Mouse (Mus musculus) gastrocnemius, postnatal 10 days (tissue): ENCODE measurements around the gene Rab3c. TPM values are rescaled to one million over a fixed set of nuclear protein-coding genes. Genes with fewer than 3 reads are reported as not detected.

Experiments
- DNase-seq: peaks from one replicate; pipeline ENCODE4 v3.0.0; 2021; ENCODE audit warnings: mixed read lengths
- total RNA-seq, 2 experiments: library from RNA; stranded (reverse); gene quantifications; 2 replicates each; pipeline ENCODE4 v1.2.3; 2021

Rab3c gene
- total RNA-seq, 2 experiments from 2014 or later, result 0.16 to 0.25 TPM

- no peak for DNase-seq
These were observed 95.7 kb downstream of the Rab3c start for GRCm38 (mm10) chr13:110184963-110185685.

- no peak for DNase-seq
These were observed 105.1 kb downstream of the Rab3c start for GRCm38 (mm10) chr13:110175651-110176050.

- DNase-seq, result no peak
These were observed 111.1 kb downstream of the Rab3c start for GRCm38 (mm10) chr13:110169669-110170068.

- no peak for DNase-seq
These were observed 111.6 kb downstream of the Rab3c start for GRCm38 (mm10) chr13:110169152-110169551.

GRCm38 (mm10) chr13:110168570-110168969 is 112.2 kb downstream of the Rab3c start:
- DNase-seq, result no peak

- DNase-seq, result no peak
These were observed 114.0 kb downstream of the Rab3c start for GRCm38 (mm10) chr13:110166622-110167330.

- no peak for DNase-seq
These were observed 120.8 kb downstream of the Rab3c start for GRCm38 (mm10) chr13:110159980-110160379.

GRCm38 (mm10) chr13:110158588-110159519 is 121.9 kb downstream of the Rab3c start:
- DNase-seq, result peak; percentile 4

- DNase-seq, result no peak
These were observed 135.3 kb downstream of the Rab3c start for GRCm38 (mm10) chr13:110145545-110145944.

- no peak for DNase-seq
These were observed 135.8 kb downstream of the Rab3c start for GRCm38 (mm10) chr13:110145019-110145418.

GRCm38 (mm10) chr13:110139339-110139738 is 141.5 kb downstream of the Rab3c start:
- DNase-seq, result peak; percentile 19

GRCm38 (mm10) chr13:110138644-110139043 is 142.2 kb downstream of the Rab3c start:
- DNase-seq, result no peak

GRCm38 (mm10) chr13:110127613-110128258 is 153.1 kb downstream of the Rab3c start:
- DNase-seq, result no peak

- DNase-seq, result no peak
These were observed 158.0 kb downstream of the Rab3c start for GRCm38 (mm10) chr13:110122825-110123224.

GRCm38 (mm10) chr13:110116892-110117291 is 163.9 kb downstream of the Rab3c start:
- DNase-seq, result no peak

- DNase-seq, result no peak
These were observed 164.5 kb downstream of the Rab3c start for GRCm38 (mm10) chr13:110116316-110116715.

GRCm38 (mm10) chr13:110114870-110115645 is 165.7 kb downstream of the Rab3c start:
- no peak for DNase-seq

GRCm38 (mm10) chr13:110113711-110114110 is 167.1 kb downstream of the Rab3c start:
- DNase-seq, result no peak

- DNase-seq, result no peak
These were observed 183.3 kb downstream of the Rab3c start for GRCm38 (mm10) chr13:110097424-110098050.

GRCm38 (mm10) chr13:110094998-110095397 is 185.8 kb downstream of the Rab3c start:
- DNase-seq, result no peak
